Mouse (Mus musculus): ENCODE measurements around the gene Hist1h2bf. TPM values are rescaled to one million over a fixed set of nuclear protein-coding genes. Genes with fewer than 3 reads are reported as not detected.
"Not testable (repeated sequence)": the region's sequence is repeated elsewhere in the genome, so short reads cannot be mapped to it uniquely, and the experiment has no call there.

Hist1h2bf gene
- polyA plus RNA-seq, 1 experiment from 2014 or later: 4.1 TPM

DNA sequence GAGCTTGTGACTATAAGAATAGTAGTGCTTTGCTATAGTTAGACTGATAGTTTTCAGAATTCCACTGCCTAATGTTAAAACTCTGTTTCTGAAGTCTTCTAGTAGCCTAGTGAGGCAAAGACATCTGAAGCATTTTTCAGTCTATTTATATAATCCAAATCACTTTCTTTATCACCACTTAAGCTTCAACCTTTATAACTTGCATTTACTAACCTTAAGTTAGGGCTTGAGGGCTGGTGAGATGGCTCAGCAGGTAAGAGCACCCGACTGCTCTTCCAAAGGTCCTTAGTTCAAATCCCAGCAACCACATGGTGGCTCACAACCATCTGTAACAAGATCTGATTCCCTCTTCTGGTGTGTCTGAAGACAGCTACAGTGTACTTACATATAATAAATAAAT, 34.2 kb downstream of the Hist1h2bf start:
- H3K4me3 ChIP-seq (ENCODE audit: low read depth, low read length); H3K9me3 ChIP-seq (replicated peaks; ENCODE audit: control insufficient read depth, low read length); DNase-seq (ENCODE audit: low spot score); H3K4me2 ChIP-seq (ENCODE audit: low read depth, low read length); ATAC-seq (replicated peaks; ENCODE audit: insufficient number of reproducible peaks, low FRiP score, low TSS enrichment, low read depth); H3K36me3 ChIP-seq (replicated peaks; ENCODE audit: control insufficient read depth, insufficient read depth, low read depth, low read length); H3K27ac ChIP-seq (replicated peaks; ENCODE audit: low read depth, low read length); H3K4me1 ChIP-seq (ENCODE audit: control insufficient read depth, insufficient read depth, low read length); H3K27me3 ChIP-seq (ENCODE audit: control insufficient read depth, insufficient read depth, low read length); H3K9ac ChIP-seq (replicated peaks; ENCODE audit: low read length): not testable (repeated sequence)
- WGBS: 75% methylated on average over 1 of the region's 1 CpGs

DNA sequence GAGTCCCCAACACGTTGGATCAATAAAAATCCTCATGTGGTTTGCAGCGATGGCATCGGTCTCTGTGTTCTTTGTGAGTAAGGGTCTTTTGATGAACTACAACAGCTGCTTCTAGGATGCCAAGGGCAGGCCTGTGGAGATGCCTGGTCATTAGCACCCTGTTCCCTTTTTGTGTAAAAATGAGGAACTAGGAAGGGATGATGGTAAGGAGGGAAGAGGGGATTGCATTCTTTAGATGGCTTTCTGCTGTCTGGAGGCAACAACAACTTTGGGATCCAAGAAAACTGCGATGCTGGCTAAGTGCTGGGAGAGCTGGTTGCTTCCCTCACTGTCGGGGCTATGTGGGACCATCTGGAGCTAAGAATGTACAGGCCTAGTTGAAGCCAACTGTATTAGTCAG, 35.7 kb downstream of the Hist1h2bf start:
- H3K9ac ChIP-seq (replicated peaks; ENCODE audit: low read length): no peak overlapping the region
- H3K4me2 ChIP-seq (ENCODE audit: low read depth, low read length): no peak overlapping the region
- no peak overlapping the region for H3K27ac ChIP-seq (replicated peaks; ENCODE audit: low read depth, low read length)
- no peaks in the 10 kb centered on the region for H3K36me3 ChIP-seq (replicated peaks; ENCODE audit: control insufficient read depth, insufficient read depth, low read depth, low read length)
- H3K4me1 ChIP-seq (ENCODE audit: control insufficient read depth, insufficient read depth, low read length): no peaks in the 10 kb centered on the region
- H3K9me3 ChIP-seq (replicated peaks; ENCODE audit: control insufficient read depth, low read length): no peaks in the 10 kb centered on the region
- H3K27me3 ChIP-seq (ENCODE audit: control insufficient read depth, insufficient read depth, low read length): no peaks in the 10 kb centered on the region
- ATAC-seq (replicated peaks; ENCODE audit: insufficient number of reproducible peaks, low FRiP score, low TSS enrichment, low read depth) (no peak), DNase-seq (ENCODE audit: low spot score) (no peak)
- WGBS: 73% methylated on average over 5 of the region's 5 CpGs
- H3K4me3 ChIP-seq (ENCODE audit: low read depth, low read length): no peak overlapping the region

DNA sequence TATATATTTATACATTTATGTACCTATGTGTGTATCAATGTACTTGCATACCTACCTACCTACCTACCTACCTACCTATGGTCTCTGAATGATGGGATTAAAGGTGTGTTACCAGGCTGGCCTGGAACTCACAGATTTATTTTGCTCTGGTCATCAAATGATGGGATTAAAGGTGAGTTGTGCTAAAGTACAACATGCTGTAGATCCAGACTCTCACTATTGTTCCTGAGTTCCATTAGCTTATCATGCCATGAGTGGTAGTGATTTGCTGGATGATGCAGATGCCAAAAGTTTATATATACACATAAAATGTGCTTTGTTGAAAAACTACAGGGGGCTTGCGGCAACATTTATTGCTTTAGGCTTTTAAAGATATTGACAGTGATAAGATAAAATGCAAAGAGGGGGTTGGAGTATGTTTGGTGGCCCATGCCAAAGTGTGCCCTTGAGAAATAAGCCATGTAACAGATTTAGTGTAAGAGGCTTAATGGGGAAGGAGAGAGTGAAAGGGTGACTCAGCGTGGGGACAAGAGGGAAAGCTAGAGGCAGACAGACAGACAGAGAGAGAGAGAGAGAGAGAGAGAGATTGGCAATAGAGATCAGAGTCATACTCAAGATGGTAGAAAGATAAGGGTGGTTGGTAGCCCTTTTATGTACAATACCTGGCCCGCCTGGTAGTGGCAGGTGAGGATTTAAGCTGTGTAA, 36.8 kb downstream of the Hist1h2bf start:
- Histone ChIP-seq H3K27ac (replicated peaks; ENCODE audit: low read depth, low read length) (no peak overlapping the region), H3K9me3 (replicated peaks; ENCODE audit: control insufficient read depth, low read length) (no peaks in the 10 kb centered on the region), H3K4me1 (ENCODE audit: control insufficient read depth, insufficient read depth, low read length) (no peaks in the 10 kb centered on the region), H3K9ac (replicated peaks; ENCODE audit: low read length) (peak overlapping the region; percentile 7; the same call in 1 of the 2 replicates), H3K4me2 (ENCODE audit: low read depth, low read length) (peak overlapping the region; percentile 17), H3K36me3 (replicated peaks; ENCODE audit: control insufficient read depth, insufficient read depth, low read depth, low read length) (no peaks in the 10 kb centered on the region), H3K27me3 (ENCODE audit: control insufficient read depth, insufficient read depth, low read length) (no peaks in the 10 kb centered on the region), H3K4me3 (ENCODE audit: low read depth, low read length) (peak overlapping the region; percentile 56)
- no peak for ATAC-seq (replicated peaks; ENCODE audit: insufficient number of reproducible peaks, low FRiP score, low TSS enrichment, low read depth)
- DNase-seq (ENCODE audit: low spot score): no peak
- WGBS: 86% methylated on average over 3 of the region's 3 CpGs

DNA sequence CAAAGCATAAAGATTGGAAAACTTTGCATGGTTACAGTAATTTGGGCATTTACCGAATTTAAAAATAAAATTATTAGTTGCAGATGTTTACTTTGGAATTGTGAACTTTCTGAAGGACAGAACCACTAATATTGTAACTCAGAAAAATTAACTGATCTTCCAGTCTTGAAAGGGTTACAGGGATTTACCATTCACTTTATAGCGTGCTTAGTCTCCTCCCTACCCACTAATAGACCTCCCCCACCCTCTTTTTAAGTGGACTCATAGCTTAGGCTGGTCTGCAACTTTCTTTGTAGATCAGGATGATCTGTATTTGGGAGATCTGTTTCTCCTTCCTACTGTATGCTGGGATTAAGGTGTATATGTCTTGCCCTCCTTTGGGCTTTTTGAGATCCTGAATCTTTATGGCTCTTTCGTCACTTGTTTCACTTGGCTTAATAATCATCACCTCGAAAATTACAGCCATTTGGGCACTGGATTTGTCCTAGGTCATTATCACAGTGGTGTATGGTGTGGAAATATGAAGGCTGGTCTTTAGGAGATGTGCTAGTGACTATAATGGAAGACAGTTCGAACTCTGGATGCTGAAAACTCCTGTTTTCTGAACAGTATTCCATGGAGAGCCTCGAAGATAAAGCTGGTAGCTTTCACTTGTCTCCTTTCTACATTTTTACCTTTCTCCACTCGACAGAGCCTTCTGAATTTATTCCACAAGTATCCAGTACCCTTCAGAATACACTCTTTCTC, 37.7 kb downstream of the Hist1h2bf start:
- H3K9me3 ChIP-seq (replicated peaks; ENCODE audit: control insufficient read depth, low read length): no peaks in the 10 kb centered on the region
- no peaks in the 10 kb centered on the region for H3K27me3 ChIP-seq (ENCODE audit: control insufficient read depth, insufficient read depth, low read length)
- 18% methylated on average over 7 of the region's 7 CpGs for WGBS
- H3K4me3 ChIP-seq (ENCODE audit: low read depth, low read length): peak overlapping the region; percentile 56
- peak overlapping the region; percentile 71 for H3K9ac ChIP-seq (replicated peaks; ENCODE audit: low read length)
- peak overlapping the region; percentile 66 for H3K4me2 ChIP-seq (ENCODE audit: low read depth, low read length)
- ATAC-seq (replicated peaks; ENCODE audit: insufficient number of reproducible peaks, low FRiP score, low TSS enrichment, low read depth) (no peak), DNase-seq (ENCODE audit: low spot score) (peak; percentile 63)
- H3K4me1 ChIP-seq (ENCODE audit: control insufficient read depth, insufficient read depth, low read length): no peaks in the 10 kb centered on the region
- no peaks in the 10 kb centered on the region for H3K36me3 ChIP-seq (replicated peaks; ENCODE audit: control insufficient read depth, insufficient read depth, low read depth, low read length)
- peak overlapping the region; percentile 97 for H3K27ac ChIP-seq (replicated peaks; ENCODE audit: low read depth, low read length)

DNA sequence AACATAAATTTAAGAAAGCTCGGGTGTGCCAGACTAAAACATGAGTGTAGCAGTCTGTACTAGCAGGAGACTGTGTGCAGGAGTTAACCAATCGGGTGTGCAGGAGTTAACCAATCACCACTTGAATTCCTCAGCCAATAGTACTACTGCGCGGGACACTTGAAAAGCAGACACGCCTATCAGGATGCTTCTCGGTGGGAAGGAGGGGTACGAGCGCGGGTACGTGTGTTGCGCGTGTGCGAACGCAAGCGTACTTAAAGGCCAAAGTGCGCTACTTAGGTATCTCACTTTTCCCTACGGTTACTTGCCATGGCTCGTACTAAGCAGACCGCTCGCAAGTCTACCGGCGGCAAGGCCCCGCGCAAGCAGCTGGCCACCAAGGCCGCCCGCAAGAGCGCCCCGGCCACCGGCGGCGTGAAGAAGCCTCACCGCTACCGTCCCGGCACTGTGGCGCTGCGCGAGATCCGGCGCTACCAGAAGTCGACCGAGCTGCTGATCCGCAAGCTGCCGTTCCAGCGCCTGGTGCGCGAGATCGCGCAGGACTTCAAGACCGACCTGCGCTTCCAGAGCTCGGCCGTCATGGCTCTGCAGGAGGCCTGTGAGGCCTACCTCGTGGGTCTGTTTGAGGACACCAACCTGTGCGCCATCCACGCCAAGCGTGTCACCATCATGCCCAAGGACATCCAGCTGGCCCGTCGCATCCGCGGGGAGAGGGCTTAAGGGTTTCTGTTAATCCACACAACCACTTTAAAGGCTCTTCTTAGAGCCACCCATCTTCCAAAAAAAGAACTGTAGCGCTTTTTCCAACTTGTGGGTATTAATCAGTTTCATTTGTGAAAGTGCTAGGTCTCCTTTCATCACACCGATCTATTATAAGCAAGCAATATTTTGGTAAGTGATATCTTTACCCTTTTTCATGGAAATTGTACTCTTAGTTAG, 38.6 kb downstream of the Hist1h2bf start, which contains the start of gene Hist1h3g:
TSS of gene Hist1h3g (plus strand) at position 286 of the 939 bp plus-strand sequence.
- not testable (repeated sequence) for H3K36me3 ChIP-seq (replicated peaks; ENCODE audit: control insufficient read depth, insufficient read depth, low read depth, low read length); H3K4me1 ChIP-seq (ENCODE audit: control insufficient read depth, insufficient read depth, low read length); H3K9me3 ChIP-seq (replicated peaks; ENCODE audit: control insufficient read depth, low read length); H3K27me3 ChIP-seq (ENCODE audit: control insufficient read depth, insufficient read depth, low read length)
- peak; percentile 92 for ATAC-seq (replicated peaks; ENCODE audit: insufficient number of reproducible peaks, low FRiP score, low TSS enrichment, low read depth)
- peak; percentile 96 for DNase-seq (ENCODE audit: low spot score)
- H3K4me2 ChIP-seq (ENCODE audit: low read depth, low read length): peak within 1 kb of the TSS; percentile 69
- H3K27ac ChIP-seq (replicated peaks; ENCODE audit: low read depth, low read length): peak within 1 kb of the TSS; percentile 97
- peak within 1 kb of the TSS; percentile 79 for H3K9ac ChIP-seq (replicated peaks; ENCODE audit: low read length)
- WGBS: 0% methylated on average over 42 of the region's 62 CpGs
- peak within 1 kb of the TSS; percentile 56 for H3K4me3 ChIP-seq (ENCODE audit: low read depth, low read length)

DNA sequence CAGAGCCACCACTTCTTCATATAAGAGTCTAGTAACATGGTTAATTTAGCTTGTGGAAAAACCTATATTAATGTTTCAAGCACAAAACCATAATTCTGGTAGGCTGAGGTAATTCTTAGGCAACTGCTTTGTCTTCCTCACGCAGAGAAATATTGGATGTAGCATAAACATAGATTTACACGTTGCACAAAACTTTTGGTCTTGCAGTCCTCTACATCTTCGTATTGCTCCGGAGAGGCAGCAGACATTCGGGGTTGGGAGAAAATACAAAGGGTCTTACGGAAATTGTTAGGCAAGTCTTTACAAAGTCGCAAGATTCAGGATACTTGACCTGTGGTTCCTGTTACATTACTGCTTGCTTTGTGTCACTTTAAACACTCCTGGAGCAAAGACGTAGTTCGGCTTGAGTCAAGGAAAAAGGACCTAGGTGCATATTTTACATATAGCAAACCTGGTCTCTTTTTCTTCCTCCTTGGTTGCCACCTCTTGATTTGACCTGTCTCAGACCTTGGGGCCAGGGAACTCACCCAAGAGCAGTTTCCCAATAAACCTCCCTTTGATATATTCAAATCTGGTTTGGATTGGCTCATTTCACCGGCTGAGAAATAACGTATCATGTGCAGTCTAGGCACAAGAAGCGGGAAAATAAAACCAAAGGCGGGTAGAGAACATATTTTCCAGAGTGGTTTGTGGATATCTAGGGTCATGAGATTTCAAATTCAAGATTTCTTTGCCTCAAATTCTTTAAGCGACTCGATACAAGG, 39.4 kb downstream of the Hist1h2bf start:
- Histone ChIP-seq H3K9ac (replicated peaks; ENCODE audit: low read length) (peak overlapping the region; percentile 79), H3K4me1 (ENCODE audit: control insufficient read depth, insufficient read depth, low read length) (no peaks in the 10 kb centered on the region), H3K27ac (replicated peaks; ENCODE audit: low read depth, low read length) (peak overlapping the region; percentile 97), H3K36me3 (replicated peaks; ENCODE audit: control insufficient read depth, insufficient read depth, low read depth, low read length) (no peaks in the 10 kb centered on the region), H3K27me3 (ENCODE audit: control insufficient read depth, insufficient read depth, low read length) (no peaks in the 10 kb centered on the region), H3K4me3 (ENCODE audit: low read depth, low read length) (peak overlapping the region; percentile 56), H3K9me3 (replicated peaks; ENCODE audit: control insufficient read depth, low read length) (no peaks in the 10 kb centered on the region), H3K4me2 (ENCODE audit: low read depth, low read length) (peak overlapping the region; percentile 69)
- under 1% methylated on average over 15 of the region's 15 CpGs for WGBS
- ATAC-seq (replicated peaks; ENCODE audit: insufficient number of reproducible peaks, low FRiP score, low TSS enrichment, low read depth) (0 out of 2 replicates have a peak, but pooled peaks have one; percentile 0), DNase-seq (ENCODE audit: low spot score) (peak; percentile 77)

DNA sequence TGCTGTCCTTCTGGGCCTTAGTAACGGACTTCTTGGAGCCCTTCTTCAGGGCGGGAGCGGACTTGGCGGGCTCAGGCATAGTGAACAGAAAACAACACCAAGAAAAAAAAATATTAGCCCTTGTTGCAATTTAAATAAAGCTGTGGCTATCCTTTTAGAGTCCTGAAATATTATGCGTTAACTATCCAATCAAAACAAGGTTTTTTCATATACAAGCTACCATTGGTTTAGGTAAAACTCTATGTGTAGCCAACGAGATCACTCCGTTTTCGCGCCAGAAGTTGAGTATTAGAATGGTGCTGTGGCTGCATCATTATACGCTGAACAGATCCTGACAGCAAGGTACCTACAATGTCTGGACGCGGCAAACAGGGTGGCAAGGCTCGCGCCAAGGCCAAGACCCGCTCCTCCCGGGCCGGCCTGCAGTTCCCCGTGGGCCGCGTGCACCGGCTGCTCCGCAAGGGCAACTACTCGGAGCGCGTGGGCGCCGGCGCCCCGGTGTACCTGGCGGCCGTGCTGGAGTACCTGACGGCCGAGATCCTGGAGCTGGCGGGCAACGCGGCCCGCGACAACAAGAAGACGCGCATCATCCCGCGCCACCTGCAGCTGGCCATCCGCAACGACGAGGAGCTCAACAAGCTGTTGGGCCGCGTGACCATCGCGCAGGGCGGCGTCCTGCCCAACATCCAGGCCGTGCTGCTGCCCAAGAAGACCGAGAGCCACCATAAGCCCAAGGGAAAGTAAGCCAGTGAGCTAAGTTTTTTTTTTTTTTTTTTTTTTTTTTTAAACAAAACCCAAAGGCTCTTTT, 40.2 kb downstream of the Hist1h2bf start, which contains the start of gene Hist1h2af:
TSS of gene Hist1h2af (plus strand) at position 347 of the 808 bp plus-strand sequence.
- H3K27ac ChIP-seq (replicated peaks; ENCODE audit: low read depth, low read length): peak within 1 kb of the TSS; percentile 97
- peak within 1 kb of the TSS; percentile 79 for H3K9ac ChIP-seq (replicated peaks; ENCODE audit: low read length)
- DNase-seq (ENCODE audit: low spot score): peak; percentile 94
- under 1% methylated on average over 25 of the region's 53 CpGs for WGBS
- H3K27me3 ChIP-seq (ENCODE audit: control insufficient read depth, insufficient read depth, low read length); H3K4me1 ChIP-seq (ENCODE audit: control insufficient read depth, insufficient read depth, low read length); H3K36me3 ChIP-seq (replicated peaks; ENCODE audit: control insufficient read depth, insufficient read depth, low read depth, low read length); H3K9me3 ChIP-seq (replicated peaks; ENCODE audit: control insufficient read depth, low read length): not testable (repeated sequence)
- peak within 1 kb of the TSS; percentile 69 for H3K4me2 ChIP-seq (ENCODE audit: low read depth, low read length)
- peak within 1 kb of the TSS; percentile 56 for H3K4me3 ChIP-seq (ENCODE audit: low read depth, low read length)
- ATAC-seq (replicated peaks; ENCODE audit: insufficient number of reproducible peaks, low FRiP score, low TSS enrichment, low read depth): peak; percentile 58

All from embryonic facial prominence, embryonic 11.5 days (tissue).